22 mouse cellular contexts compared by ENCODE assay signal in genomic region chr5:6328555-6328954, GRCm38 (mm10).
"Had no signal": no experiment of that assay in that cellular context is flagged by ENCODE, and none has a peak within 500 bp of the region (broad histone marks: within the 10 kb centered on the region; RNA-seq: fewer than 3 reads in every experiment).

No protein-coding gene starts in this region.

- H3K27ac ChIP-seq: lung, embryonic 15.5 days; macrophage; midbrain, embryonic 13.5 days; midbrain, embryonic 15.5 days; neural tube, embryonic 13.5 days; neural tube, embryonic 15.5 days had no signal

- H3K9me3 ChIP-seq: lung, embryonic 15.5 days; megakaryocyte, embryonic 14.5 days; midbrain, embryonic 13.5 days; midbrain, embryonic 15.5 days; neural tube, embryonic 13.5 days; neural tube, embryonic 15.5 days had no signal

- H3K9ac ChIP-seq: liver, postnatal 0 days; lung, embryonic 15.5 days; midbrain, embryonic 13.5 days; midbrain, embryonic 15.5 days; neural tube, embryonic 13.5 days; neural tube, embryonic 15.5 days had no signal

- ATAC-seq: liver, postnatal 0 days; lung, postnatal 0 days; midbrain, embryonic 13.5 days; midbrain, embryonic 15.5 days had no signal

- H3K4me3 ChIP-seq: lung, embryonic 15.5 days; megakaryocyte, embryonic 14.5 days; midbrain, embryonic 13.5 days; midbrain, embryonic 15.5 days; myocyte; neural tube, embryonic 13.5 days; neural tube, embryonic 15.5 days had no signal

- H3K4me2 ChIP-seq: lung, embryonic 15.5 days; midbrain, embryonic 11.5 days; midbrain, embryonic 13.5 days; midbrain, embryonic 15.5 days; neural tube, embryonic 13.5 days; neural tube, embryonic 15.5 days had no signal

- H3K4me1 ChIP-seq: lung, embryonic 15.5 days; megakaryocyte, embryonic 14.5 days; midbrain, embryonic 13.5 days; midbrain, embryonic 15.5 days; neural tube, embryonic 13.5 days; neural tube, embryonic 15.5 days had no signal

- DNase-seq: liver, postnatal 0 days; lung, adult 2 months; lung, postnatal 14 days; lung, postnatal 36 days; retina, postnatal 1 day; right cerebral cortex, adult 18-20 months; right cerebral cortex, postnatal 25 days; right cerebral cortex, postnatal 4 days; spleen, adult 18-20 months; thymus, adult 18-20 months; thymus, postnatal 25 days; thymus, postnatal 4 days had no signal

- H3K36me3 ChIP-seq: lung, embryonic 15.5 days; midbrain, embryonic 13.5 days; midbrain, embryonic 15.5 days; neural tube, embryonic 13.5 days; neural tube, embryonic 15.5 days had no signal

- H3K27me3 ChIP-seq: lung, embryonic 15.5 days; megakaryocyte, embryonic 14.5 days; midbrain, embryonic 13.5 days; midbrain, embryonic 15.5 days; neural tube, embryonic 13.5 days; neural tube, embryonic 15.5 days had no signal
